Mouse (Mus musculus): ENCODE measurements at regions not wholly inside any gene's neighbourhood (a gene's known extent, or its start where the extent isn't known, plus 50 kb on each side); places are given as distances from the start of the nearest gene placed in this dataset.
"Not testable (repeated sequence)": the region's sequence is repeated elsewhere in the genome, so short reads cannot be mapped to it uniquely, and the experiment has no call there.

- Histone ChIP-seq H3K27ac (replicated peaks) (no peak overlapping the region), H3K9me3 (no peaks in the 10 kb centered on the region), H3K4me3 (no peak overlapping the region), H3K36me3 (replicated peaks) (no peaks in the 10 kb centered on the region), H3K27me3 (replicated peaks; ENCODE audit: low read depth, poor library complexity, severe bottlenecking) (no peaks in the 10 kb centered on the region), H3K4me1 (no peaks in the 10 kb centered on the region)
- 84% methylated on average over 1 of the region's 1 CpGs for WGBS
- no peak for DNase-seq (ENCODE audit: low spot score)
Observed at GRCm38 (mm10) chrX:70871209-70871608, 178.8 kb upstream of the Mamld1 start.

GRCm38 (mm10) chrX:70881326-70881725, 168.7 kb upstream of the Mamld1 start:
- Histone ChIP-seq H3K27me3 (replicated peaks; ENCODE audit: low read depth, poor library complexity, severe bottlenecking) (peaks cover 15% of the 10 kb centered on the region; the same call in 1 of the 2 replicates), H3K9me3 (no peaks in the 10 kb centered on the region), H3K4me3 (no peak overlapping the region), H3K4me1 (no peaks in the 10 kb centered on the region), H3K27ac (replicated peaks) (no peak overlapping the region), H3K36me3 (replicated peaks) (no peaks in the 10 kb centered on the region)
- no peak for DNase-seq (ENCODE audit: low spot score)
- whole genome bisulfite sequencing = 83% methylated on average over 2 of the region's 2 CpGs

- Histone ChIP-seq H3K4me1 (no peaks in the 10 kb centered on the region), H3K27me3 (replicated peaks; ENCODE audit: low read depth, poor library complexity, severe bottlenecking) (peaks cover 12% of the 10 kb centered on the region; the same call in 1 of the 2 replicates), H3K9me3 (no peaks in the 10 kb centered on the region), H3K27ac (replicated peaks) (no peak overlapping the region), H3K36me3 (replicated peaks) (no peaks in the 10 kb centered on the region), H3K4me3 (no peak overlapping the region)
- DNase-seq (ENCODE audit: low spot score) = no peak
- WGBS = 75% methylated on average over 2 of the region's 2 CpGs
Observed at GRCm38 (mm10) chrX:70883461-70883860, 166.6 kb upstream of the Mamld1 start.

- H3K4me1 ChIP-seq = no peaks in the 10 kb centered on the region
- H3K4me3 ChIP-seq = no peak overlapping the region
- DNase-seq (ENCODE audit: low spot score) = no peak
- 80% methylated on average over 2 of the region's 2 CpGs for WGBS
- no peaks in the 10 kb centered on the region for H3K9me3 ChIP-seq
- H3K27ac ChIP-seq (replicated peaks) = no peak overlapping the region
- H3K36me3 ChIP-seq (replicated peaks) = no peaks in the 10 kb centered on the region
- H3K27me3 ChIP-seq (replicated peaks; ENCODE audit: low read depth, poor library complexity, severe bottlenecking) = peaks cover 31% of the 10 kb centered on the region
Observed at GRCm38 (mm10) chrX:70894517-70894916, 155.5 kb upstream of the Mamld1 start.

GRCm38 (mm10) chrX:70895554-70895953, 154.5 kb upstream of the Mamld1 start:
- no peaks in the 10 kb centered on the region for H3K36me3 ChIP-seq (replicated peaks)
- no peak for DNase-seq (ENCODE audit: low spot score)
- 84% methylated on average over 4 of the region's 4 CpGs for WGBS
- peaks cover 33% of the 10 kb centered on the region for H3K27me3 ChIP-seq (replicated peaks; ENCODE audit: low read depth, poor library complexity, severe bottlenecking)
- H3K9me3 ChIP-seq = no peaks in the 10 kb centered on the region
- no peak overlapping the region for H3K4me3 ChIP-seq
- H3K4me1 ChIP-seq = no peaks in the 10 kb centered on the region
- no peak overlapping the region for H3K27ac ChIP-seq (replicated peaks)

- Histone ChIP-seq H3K27ac (replicated peaks) (no peak overlapping the region), H3K9me3 (no peaks in the 10 kb centered on the region), H3K27me3 (replicated peaks; ENCODE audit: low read depth, poor library complexity, severe bottlenecking) (peaks cover 43% of the 10 kb centered on the region), H3K4me3 (no peak overlapping the region), H3K36me3 (replicated peaks) (no peaks in the 10 kb centered on the region), H3K4me1 (no peaks in the 10 kb centered on the region)
- peak; percentile 7 for DNase-seq (ENCODE audit: low spot score)
- WGBS = 35% methylated on average over 2 of the region's 2 CpGs
Observed at GRCm38 (mm10) chrX:70897110-70897721, 152.8 kb upstream of the Mamld1 start.

GRCm38 (mm10) chrX:70898836-70899235, 151.2 kb upstream of the Mamld1 start:
- 95% methylated on average over 1 of the region's 1 CpGs for WGBS
- H3K27me3 ChIP-seq (replicated peaks; ENCODE audit: low read depth, poor library complexity, severe bottlenecking) = peaks cover 49% of the 10 kb centered on the region
- not testable (repeated sequence) for H3K36me3 ChIP-seq (replicated peaks); H3K4me1 ChIP-seq; H3K4me3 ChIP-seq; H3K9me3 ChIP-seq; DNase-seq (ENCODE audit: low spot score); H3K27ac ChIP-seq (replicated peaks)

GRCm38 (mm10) chrX:70899720-70900479, 150.2 kb upstream of the Mamld1 start:
- Histone ChIP-seq H3K9me3 (no peaks in the 10 kb centered on the region), H3K27me3 (replicated peaks; ENCODE audit: low read depth, poor library complexity, severe bottlenecking) (peaks cover 49% of the 10 kb centered on the region), H3K36me3 (replicated peaks) (no peaks in the 10 kb centered on the region), H3K27ac (replicated peaks) (no peak overlapping the region), H3K4me3 (no peak overlapping the region), H3K4me1 (no peaks in the 10 kb centered on the region)
- WGBS = 81% methylated on average over 8 of the region's 8 CpGs
- no peak for DNase-seq (ENCODE audit: low spot score)

GRCm38 (mm10) chrX:70925646-70926045, 124.4 kb upstream of the Mamld1 start:
- no peak for DNase-seq (ENCODE audit: low spot score)

GRCm38 (mm10) chrX:70931944-70932343, 118.1 kb upstream of the Mamld1 start:
- no peaks in the 10 kb centered on the region for H3K4me1 ChIP-seq
- H3K36me3 ChIP-seq (replicated peaks) = no peaks in the 10 kb centered on the region
- no peak for DNase-seq (ENCODE audit: low spot score)

More at GRCm38 (mm10) chrX:70925646-70926045, 124.4 kb upstream of the Mamld1 start:
- Histone ChIP-seq H3K9me3 (no peaks in the 10 kb centered on the region), H3K4me3 (no peak overlapping the region), H3K27ac (replicated peaks) (no peak overlapping the region), H3K27me3 (replicated peaks; ENCODE audit: low read depth, poor library complexity, severe bottlenecking) (no peaks in the 10 kb centered on the region; the same call in 1 of the 2 replicates), H3K36me3 (replicated peaks) (no peaks in the 10 kb centered on the region), H3K4me1 (no peaks in the 10 kb centered on the region)
- 70% methylated on average over 2 of the region's 2 CpGs for WGBS

GRCm38 (mm10) chrX:70945382-70945781, 104.7 kb upstream of the Mamld1 start:
- WGBS = 68% methylated on average over 2 of the region's 2 CpGs

More at GRCm38 (mm10) chrX:70931944-70932343, 118.1 kb upstream of the Mamld1 start:
- no peak overlapping the region for H3K27ac ChIP-seq (replicated peaks)
- peaks cover 7% of the 10 kb centered on the region for H3K27me3 ChIP-seq (replicated peaks; ENCODE audit: low read depth, poor library complexity, severe bottlenecking)
- H3K9me3 ChIP-seq = no peaks in the 10 kb centered on the region
- no peak overlapping the region for H3K4me3 ChIP-seq
- 71% methylated on average over 2 of the region's 2 CpGs for WGBS

GRCm38 (mm10) chrX:70946052-70946451, 104.0 kb upstream of the Mamld1 start:
- 76% methylated on average over 8 of the region's 8 CpGs for WGBS
- peak; percentile 6 for DNase-seq (ENCODE audit: low spot score)
- Histone ChIP-seq H3K9me3 (no peaks in the 10 kb centered on the region), H3K27ac (replicated peaks) (no peak overlapping the region), H3K36me3 (replicated peaks) (no peaks in the 10 kb centered on the region), H3K4me3 (no peak overlapping the region), H3K27me3 (replicated peaks; ENCODE audit: low read depth, poor library complexity, severe bottlenecking) (peaks cover 11% of the 10 kb centered on the region; the same call in 1 of the 2 replicates), H3K4me1 (no peaks in the 10 kb centered on the region)

More at GRCm38 (mm10) chrX:70945382-70945781, 104.7 kb upstream of the Mamld1 start:
- H3K36me3 ChIP-seq (replicated peaks) = no peaks in the 10 kb centered on the region
- no peaks in the 10 kb centered on the region for H3K4me1 ChIP-seq
- H3K4me3 ChIP-seq = no peak overlapping the region
- no peak for DNase-seq (ENCODE audit: low spot score)
- peaks cover 14% of the 10 kb centered on the region; the same call in 1 of the 2 replicates for H3K27me3 ChIP-seq (replicated peaks; ENCODE audit: low read depth, poor library complexity, severe bottlenecking)
- no peak overlapping the region for H3K27ac ChIP-seq (replicated peaks)
- no peaks in the 10 kb centered on the region for H3K9me3 ChIP-seq

- 75% methylated on average over 3 of the region's 3 CpGs for WGBS
- Histone ChIP-seq H3K9me3 (no peaks in the 10 kb centered on the region), H3K27me3 (replicated peaks; ENCODE audit: low read depth, poor library complexity, severe bottlenecking) (peaks cover 12% of the 10 kb centered on the region; the same call in 1 of the 2 replicates), H3K4me1 (no peaks in the 10 kb centered on the region), H3K4me3 (no peak overlapping the region), H3K27ac (replicated peaks) (no peak overlapping the region), H3K36me3 (replicated peaks) (no peaks in the 10 kb centered on the region)
- no peak for DNase-seq (ENCODE audit: low spot score)
Observed at GRCm38 (mm10) chrX:70949232-70949631, 100.8 kb upstream of the Mamld1 start.

All from embryonic facial prominence, embryonic 10.5 days (tissue).